Mouse (Mus musculus): ENCODE results near the gene Mroh2a.

The Mroh2a gene

GRCm38 (mm10) chr1:88279111-88280005 is 52.6 kb downstream of the Mroh2a start:
- no peak for DNase-seq

DNA sequence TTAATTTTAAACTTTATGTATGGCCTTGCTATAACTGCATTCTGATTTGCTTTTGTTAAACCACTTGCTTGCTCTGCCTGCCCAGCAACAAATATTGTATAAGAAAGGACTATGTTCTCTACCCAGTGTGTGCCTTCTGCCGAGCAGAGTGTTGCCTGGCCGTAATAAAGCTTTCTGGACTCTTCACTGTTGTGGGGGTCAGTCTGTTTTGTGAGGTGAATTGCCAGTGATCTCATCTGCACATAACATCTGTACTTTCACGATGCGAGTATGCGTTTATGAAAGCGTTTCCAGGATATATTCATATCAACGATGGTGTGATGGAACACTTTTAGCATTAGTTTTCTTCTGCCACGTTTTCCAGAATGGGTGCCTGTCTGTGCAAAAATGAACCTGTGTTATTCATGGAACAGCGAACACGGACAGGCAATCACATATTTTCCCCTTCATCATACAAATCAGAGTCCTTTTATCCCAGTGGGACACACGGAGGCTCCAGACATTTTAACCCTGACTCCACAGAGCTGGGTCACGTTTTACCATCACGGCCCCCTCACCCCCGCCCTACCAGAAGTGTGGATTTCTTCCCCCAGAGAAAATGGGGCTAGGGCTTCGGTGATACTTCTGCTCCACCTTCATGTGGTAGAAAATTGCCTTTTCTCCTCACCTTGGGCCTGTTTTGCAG is 53.4 kb downstream of the Mroh2a start:
- no peak for DNase-seq

DNA sequence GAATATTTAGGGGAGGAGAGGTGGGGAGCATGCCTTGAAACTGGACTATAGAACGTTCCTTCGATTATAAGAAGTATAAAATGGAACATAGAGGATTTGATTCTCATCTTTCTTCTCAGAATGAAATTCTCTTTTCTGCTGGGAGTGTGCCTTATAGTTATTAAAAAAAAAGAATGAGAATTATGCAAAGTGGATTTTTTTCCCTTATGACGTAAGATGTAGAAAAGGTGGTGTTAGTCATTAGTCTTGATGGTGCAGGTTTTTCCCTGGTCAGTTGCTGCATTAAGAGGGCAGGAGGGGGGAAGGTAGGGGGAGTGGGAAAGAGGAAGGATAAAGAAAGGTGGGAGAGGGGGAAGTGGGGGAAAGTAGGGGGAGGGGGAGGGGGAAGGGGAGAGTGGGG is 55.5 kb downstream of the Mroh2a start:
- DNase-seq: no peak

DNA sequence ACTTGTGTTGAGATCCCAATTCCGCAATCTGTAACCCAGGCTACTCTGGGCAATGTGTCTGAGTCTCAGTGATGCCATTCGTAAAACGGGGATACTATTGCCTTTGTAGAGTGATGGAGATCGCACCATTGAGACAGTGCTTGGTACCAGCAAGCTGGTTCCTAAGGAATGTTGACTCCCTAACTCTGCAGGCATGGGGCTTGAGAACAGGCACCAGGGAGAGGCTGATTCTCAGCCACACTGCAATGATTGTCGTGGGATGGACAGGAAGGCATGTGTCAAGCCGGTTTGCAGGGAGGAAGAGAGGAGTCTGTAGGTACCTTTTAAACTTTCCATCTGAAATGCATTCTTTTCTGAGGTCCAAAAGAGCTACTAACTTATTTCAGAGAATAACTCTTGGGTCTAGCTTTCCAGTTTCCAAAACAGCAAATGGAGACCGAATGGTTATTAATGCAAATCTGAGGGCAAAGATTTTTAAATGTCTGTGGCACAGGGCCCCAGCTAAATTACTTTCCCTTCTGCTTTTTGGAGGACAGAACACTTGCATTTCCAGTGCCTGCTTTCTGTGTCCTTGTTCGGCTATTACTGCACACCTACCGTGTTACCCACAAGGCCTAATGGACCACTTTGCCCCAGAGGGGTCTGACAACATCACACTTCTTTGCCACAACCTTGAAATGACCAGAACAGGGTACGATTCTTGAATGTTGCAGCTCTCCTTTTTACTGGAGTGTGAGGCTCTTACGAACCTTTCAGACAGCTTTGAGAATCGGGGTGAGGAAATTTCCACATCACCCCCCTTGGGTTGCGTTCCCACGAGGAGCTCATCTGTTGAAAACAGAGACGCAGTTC is 56.8 kb downstream of the Mroh2a start:
- no peak for DNase-seq

DNA sequence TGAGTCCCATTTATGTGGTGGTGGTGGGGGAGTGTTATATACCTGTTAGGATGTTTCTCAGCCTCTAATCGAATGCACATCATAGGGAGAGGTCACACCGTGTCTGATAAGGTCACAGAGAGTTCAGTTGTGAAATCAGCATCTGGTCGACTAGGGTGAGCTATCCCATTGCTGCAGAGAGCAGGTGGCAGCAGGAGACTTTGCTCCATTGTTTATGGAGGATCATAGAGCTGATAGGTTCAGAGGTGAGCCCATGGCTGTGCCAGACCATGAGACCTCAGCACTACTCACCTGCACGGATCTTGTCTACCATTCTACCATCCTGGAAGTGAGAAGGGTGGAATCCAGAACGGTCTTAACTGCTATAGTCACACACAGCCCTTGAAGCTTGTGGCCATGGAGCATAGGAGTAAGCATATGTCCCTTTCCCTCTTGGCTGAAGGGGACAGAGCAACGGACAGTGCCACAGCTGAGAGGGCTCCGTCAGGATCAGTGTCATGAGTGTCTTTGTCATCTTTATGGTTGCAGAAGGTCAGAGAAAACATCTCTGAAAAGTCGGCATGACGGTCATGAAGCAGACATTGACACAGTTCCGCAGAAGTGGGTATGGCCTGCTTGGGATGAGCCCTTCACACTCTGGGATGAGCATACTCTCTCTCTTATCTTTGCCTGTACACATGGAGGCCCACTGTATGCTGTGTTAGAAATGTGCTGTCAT is 57.6 kb downstream of the Mroh2a start:
- DNase-seq: no peak

- peak in 1 of 2 experiments; percentile 45 for DNase-seq
Observed at GRCm38 (mm10) chr1:88284946-88285320, 58.1 kb downstream of the Mroh2a start.

DNA sequence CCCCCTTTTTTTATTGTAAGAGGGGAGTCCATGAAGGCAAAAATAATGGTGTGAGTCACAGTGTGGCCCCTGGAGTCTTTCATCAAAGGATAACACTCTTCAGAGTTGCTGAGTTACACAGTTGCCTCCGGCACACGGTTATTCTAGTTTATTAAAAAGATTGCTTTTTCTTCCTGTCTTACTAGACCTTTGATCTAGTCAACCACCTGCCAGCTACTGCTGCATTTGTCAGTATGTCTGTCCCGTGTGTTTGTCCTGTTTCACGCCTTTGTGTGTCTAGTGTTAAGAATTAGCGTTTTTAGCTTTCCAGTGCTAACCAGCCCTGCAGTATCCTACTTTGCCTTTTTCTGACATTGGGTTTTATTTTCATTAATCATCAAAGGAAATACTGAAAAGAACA is 58.9 kb downstream of the Mroh2a start:
- no peak for DNase-seq

DNA sequence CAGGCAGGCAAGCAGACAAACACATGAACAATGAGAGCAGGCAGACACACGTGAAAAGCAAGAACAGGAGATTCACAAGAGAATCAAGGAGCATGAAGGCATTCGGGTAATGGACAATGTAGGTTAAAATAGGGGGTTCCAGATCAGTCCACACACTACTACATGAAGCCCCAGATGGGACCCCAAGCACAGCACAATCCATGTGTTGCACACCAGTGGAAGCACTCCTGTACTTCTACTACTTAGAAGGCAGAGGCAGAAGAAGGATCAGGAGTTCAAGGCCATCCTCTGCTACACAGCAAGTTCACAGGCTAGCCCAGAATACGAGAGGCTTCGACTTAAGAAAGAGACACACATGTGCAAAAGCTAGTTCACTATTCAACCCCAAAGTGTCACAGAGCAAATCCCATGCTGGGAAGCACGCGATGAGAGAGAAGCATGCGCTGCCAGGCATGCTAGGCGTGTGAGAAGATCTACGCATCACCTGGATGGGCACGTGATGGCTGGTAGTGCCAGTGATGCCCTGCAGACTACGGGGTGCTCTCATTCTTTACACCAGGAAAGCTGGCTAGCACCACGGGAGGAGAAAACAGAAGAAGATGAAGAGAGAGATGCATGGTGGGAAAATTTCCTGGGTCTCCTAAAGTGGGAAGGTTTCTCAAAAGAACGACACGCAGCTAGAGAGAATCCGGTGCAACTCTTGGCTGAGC is 59.5 kb downstream of the Mroh2a start:
- DNase-seq: no peak

- no peak for DNase-seq
Observed at GRCm38 (mm10) chr1:88286887-88287696, 60.3 kb downstream of the Mroh2a start.

DNA sequence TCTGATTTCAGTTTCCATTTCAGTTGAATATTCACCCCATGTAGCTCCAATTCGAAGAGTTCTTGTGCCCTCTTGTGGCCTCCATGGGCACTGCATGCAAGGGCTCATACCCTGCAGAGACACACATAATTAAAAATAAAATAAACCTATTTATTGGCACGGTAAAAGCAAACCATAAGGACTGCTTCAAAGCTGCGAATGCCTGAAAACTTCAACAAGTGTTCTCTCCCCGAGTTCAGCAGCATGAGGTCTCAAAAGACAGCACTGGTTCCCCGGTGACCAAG is 60.9 kb downstream of the Mroh2a start:
- DNase-seq: peak in 1 of 2 experiments; percentile 57

DNA sequence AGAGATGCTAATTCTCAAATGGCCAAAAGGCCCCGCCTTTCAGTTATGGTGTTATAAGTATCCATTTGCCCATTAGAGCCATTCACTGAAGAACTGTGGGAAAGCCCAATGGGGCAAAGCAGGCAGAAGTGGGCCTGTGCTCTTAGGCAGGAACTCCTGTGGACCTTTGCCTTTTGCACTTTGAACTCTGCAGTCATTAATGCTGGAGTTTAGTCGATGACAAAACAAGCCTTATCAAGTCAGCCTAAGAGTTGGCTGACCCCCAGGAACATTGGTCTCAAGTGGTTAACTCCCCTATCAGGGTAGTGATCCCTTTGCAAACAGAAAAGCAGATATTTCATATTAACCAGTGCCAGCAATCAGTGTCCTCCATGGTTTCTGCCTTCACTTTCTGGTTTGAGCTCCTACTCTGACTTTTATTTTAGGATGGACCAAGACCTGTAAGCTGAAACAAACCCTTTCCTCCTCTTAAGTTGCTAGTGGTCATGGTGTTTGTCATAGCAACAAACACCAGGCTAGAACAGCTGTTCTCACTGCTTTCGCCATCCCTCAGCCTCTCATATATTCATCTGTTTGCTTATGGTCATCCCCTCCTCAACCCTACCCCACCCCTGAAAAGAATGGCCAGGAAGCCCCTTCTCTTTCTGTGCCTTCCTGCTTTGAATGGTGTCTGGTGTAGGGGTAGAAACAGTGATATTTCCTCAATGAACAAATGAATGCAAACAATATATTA is 61.4 kb downstream of the Mroh2a start:
- no peak for DNase-seq

DNA sequence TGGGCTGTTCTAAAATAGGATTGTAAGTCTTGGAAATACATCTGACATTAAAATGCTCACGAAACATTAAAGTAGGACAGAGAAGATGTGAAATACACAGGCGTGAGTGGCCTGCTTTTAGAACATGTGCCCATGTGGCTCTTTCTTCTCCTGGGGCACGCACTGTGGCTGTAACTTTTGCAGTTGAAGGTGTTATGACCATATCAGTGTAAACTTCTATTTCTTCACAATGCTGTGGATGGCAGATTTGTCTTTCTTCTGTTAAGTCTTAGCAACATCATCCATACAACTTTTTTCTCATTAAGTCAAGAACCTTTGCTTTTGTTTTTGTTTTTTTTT is 62.0 kb downstream of the Mroh2a start:
- no peak for DNase-seq

DNA sequence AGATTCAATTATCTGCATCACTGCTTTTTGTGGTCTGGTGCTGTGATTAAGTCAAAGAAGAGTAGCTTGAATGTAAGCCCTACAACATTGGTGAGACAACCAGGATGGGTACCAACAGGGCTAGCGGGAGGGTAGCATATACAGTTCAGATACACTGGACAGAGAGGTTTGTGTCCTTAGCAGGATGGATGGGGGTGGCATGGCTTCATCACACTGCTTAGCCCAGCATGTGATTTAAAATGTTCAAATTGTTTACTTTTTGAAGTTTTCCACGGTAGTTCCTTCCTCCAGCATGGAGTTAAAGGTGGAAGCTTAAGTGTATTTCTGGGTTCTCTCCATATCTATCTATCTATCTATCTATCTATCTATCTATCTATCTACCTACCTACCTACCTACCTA is 62.4 kb downstream of the Mroh2a start:
- DNase-seq: no peak

DNA sequence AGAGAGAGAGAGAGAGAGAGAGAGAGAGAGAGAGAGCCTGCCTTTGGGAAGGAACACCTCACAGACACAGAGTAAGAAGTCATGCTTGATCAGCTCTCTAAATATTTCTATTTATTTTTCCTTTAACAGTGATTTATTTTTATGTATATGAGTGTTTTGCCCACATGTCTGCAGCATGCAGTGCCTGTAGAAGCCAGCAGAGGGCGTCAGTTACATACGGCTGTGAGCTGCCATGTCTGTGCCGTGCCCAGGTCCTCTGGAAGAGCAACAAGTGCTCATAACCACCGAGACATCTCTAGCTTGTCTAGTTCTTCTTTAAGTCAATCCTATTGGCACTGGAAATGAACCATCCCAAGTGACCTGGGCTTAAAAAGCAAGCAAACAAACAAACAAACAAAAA is 63.1 kb downstream of the Mroh2a start:
- DNase-seq: peak in 1 of 2 experiments; percentile 59

DNA sequence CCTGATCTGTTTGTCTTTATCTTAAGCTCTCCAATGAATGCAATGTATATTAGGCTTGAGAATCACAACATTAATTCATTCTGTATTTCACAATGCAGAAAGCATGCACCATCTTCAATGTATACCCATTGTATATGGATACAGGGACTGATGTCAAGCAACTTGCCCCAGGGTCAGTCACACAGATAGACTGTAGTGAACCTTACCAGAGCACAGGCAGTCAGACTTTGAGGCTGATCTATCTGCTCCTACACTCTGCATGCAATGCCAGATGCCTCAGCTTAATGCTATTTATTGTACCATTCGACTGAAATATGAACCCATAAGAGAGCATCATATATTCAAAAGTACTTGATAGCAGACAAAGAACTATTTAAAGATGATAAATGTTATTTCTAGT is 63.7 kb downstream of the Mroh2a start:
- no peak for DNase-seq

DNA sequence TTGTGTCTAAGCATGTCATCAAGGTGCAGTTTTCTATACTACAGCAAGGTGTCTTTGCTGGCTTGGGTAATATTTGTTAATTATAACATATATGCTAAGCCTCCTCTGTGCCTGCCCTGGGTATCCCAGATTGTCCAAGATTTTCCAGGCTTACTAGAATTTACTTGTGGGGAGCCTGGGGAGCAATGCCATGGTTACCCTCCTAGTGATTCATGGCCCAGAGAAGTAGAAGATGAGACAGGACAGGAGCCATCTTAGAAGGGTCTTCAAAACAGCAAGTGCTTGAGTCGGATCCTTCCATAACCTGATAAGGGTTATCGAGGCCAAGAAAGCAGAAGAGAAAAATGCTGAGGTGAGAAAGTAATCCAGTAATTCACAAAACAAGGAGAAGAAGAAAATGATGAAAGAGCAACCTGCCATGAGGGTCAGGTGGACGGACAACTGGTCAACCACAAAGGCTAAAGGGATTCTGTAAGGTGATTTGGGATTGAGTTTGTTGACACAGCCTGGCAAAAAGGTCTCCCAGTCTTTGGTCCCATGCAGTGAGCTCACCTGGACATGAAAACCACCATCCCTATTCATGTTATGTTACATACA is 64.7 kb downstream of the Mroh2a start:
- no peak for DNase-seq

DNA sequence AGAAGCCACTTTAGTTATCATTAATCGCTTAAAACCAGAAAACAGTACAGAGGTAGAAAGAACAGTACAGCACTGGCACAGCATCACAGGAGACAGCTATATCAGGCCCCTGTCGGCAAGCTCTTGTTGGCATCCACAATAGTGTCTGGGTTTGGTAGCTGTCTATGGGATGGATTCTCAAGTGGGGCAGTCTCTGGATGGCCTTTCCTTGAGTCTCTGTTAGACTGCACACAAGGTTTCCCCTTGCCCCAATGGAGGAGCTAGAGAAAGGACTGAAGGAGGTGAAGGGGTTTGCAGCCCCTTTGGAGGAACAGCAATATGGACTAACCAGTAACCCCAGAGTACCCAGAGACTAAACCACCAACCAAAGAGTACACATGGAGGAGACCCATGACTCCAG is 65.3 kb downstream of the Mroh2a start:
- DNase-seq: no peak

DNA sequence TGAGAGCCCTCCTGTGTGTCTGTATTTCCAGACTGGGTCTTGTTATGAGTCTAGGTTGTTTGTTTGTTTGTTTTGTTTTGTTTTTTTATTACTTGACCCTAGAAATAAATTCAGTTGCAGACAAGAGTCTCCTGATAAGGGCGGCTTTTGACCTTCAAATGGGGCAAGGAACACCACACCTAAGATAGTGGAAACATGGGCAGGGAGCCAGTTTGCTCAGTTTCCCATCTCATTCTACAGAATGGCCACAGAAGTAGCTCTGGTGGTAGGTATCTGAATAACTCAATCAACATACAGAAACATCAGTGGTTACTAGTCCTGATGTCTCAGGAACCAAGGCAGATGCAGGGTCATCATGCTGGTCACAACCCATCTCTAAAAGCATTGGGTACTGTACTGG is 67.9 kb downstream of the Mroh2a start:
- no peak for DNase-seq

GRCm38 (mm10) chr1:88296171-88296920 is 69.6 kb downstream of the Mroh2a start:
- no peak for DNase-seq
